Mouse (Mus musculus) retina, embryonic 14.5 days (tissue): ENCODE measurements around the gene Slc8a1.
A peak's percentile ranks its signal among the peaks of the same experiment; 100 is the strongest.

Source experiments
- DNase-seq: peaks from one replicate; pipeline ENCODE4 v3.0.0-alpha.2; 2015; ENCODE audit warnings: low spot score

The Slc8a1 gene

DNA sequence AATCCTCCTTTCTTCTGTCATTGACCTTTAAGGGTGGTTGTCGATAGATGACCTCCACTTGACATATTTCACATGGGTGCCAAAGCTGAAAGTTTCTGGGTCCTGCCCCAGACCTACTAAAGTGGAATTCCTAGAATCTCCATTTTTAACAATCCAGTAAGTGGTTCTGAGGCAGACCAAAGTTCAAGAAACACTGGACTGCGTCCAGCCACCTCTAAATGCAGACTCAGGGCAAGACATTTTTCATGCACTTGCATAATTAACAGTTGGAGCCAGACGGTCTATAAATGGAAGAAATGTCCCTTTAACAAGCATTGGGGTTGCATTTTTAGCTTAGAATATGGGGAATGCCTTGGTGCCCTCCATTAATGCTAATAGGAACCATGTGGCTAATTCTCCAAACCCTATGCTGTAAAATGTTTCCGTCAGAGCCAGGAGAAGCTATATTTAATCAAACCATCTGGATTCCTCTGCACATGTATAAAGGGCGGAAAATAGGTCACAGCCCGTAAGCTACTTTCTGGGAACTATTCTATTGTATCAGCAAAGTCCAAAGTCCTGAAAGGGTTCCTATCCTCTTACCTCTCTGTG is 224.7 kb downstream of the Slc8a1 start:
- no peak for DNase-seq

DNA sequence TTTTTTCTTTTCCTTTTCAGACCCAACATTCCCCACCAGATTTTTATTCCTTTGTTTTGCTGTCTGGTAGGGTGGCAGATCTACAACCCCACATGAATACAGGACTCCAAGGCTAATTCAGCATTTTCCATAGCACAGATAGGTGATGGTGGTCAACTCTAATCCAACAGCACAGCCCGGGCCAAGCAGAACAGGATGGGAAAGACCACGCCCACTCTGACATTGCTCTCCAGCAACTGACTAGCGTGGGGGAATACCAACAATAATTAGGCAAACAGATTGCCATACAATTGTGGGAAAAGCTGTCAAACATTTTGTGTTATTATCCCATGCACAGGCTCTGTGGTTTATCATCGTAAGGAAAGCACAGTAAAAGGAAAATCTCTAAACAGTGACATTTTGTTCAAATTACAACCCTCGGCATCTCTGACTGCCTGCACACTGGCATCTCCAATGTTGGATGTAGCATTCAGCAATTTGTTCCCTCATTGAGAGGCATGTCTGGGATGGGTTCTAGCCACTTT is 233.0 kb downstream of the Slc8a1 start:
- DNase-seq = no peak

DNA sequence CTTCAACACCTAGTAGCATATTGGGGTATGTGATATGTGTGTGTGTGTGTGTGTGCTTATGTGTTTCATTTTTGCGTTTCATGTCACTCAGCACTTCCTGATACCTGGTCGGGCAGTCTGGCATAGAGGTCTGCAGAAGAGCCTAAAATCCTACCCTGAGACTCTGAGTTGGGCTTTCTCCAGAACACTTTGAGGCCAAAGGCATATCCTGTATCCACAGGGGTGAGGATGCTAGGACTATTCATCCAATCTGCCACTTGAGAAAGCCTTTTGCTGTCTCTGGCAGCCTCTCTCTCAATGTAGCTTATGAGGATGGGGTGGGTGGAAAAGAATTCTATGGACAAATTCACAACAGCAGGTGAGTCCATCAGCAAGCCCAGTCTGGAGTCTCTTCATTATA is 234.1 kb downstream of the Slc8a1 start:
- no peak for DNase-seq

DNA sequence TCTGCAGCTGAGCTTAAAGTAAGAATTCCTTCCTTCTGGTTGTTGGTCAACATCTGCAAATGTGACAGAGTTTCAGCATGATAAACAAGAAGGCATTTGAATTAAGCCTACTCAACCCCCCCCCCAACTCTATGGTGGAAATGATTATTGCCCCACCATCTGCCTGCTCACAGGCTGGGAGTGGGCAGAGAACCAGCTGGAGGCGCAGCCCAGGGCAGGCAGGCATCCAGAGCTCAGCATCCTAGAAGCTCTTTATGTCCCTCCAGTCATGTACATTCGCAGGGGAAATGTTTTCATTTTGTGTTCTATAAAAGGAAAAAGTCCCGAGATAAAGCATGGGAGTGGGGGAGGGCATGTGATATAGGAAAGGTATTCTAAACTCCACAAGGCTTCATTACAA is 235.4 kb downstream of the Slc8a1 start:
- no peak for DNase-seq

DNA sequence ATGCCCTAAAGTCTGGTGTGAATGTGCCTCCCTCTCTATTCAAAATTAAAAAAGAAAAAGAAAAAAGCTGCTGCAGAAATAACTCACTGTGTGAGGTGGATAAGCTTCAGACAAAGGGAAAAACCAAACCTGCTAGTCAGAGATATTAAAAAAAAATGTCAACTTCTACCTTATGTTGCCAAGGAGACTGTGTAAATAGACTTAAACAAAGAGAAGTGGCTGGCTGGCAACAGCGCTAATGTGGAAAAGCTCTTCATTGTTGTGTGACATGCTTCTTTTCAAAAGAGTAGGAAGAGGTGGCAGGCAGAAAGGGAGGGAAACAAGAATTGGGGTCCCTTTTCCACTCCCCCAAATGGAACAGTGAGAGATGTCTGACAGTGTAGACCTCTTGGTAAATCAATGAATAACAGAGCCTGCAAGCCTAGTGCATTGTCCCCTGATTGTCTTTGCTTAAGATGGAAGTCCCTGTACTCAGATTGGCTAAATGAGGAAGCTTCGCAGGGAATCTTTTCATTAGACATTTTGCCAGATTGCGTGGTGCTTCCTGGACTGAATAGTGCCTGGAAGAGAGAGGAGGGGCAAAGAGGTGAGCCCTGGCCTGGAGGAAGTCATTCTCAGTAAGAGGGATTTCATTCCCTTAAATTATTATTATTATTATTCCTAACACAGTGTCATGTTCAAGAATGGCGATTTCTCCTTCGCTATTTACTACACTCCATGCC is 237.3 kb downstream of the Slc8a1 start:
- no peak for DNase-seq

DNA sequence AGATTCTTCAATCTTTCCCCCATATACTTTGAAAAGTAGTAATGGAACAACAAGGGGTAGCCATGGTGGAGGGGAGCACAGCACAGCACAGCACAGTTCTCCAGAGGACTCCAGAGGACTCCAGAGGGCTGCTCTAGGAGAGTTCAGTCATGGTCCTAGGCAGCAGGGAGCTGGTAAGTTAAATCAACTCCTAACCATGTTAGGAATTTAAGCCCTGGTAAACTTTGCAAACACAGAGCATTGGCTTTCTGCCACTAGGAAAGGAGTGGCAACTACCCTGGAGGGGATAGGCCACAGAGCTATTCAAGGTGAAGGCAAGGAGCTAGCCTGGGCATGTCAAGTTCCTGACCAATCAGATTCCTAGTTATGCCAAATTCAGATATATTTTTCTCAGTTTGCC is 240.3 kb downstream of the Slc8a1 start:
- DNase-seq = no peak

DNA sequence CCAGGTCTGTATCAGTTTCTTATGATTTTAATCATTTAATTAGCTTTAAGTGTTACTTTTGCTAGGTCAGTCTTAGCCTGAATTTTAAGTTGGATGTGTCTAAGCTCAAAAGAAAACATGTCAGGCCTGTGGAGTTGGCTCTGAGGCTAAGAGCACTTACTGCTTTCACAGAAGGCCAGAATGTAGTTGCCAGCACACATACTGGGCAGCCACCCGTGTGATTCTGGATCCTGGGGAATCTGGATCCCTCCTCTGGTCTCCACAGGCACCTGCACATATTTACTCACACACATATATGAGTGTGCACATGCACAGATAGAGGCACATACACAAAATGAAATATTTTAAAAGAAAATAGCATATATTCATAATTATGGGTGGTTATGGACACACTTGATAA is 241.6 kb downstream of the Slc8a1 start:
- DNase-seq = no peak

DNA sequence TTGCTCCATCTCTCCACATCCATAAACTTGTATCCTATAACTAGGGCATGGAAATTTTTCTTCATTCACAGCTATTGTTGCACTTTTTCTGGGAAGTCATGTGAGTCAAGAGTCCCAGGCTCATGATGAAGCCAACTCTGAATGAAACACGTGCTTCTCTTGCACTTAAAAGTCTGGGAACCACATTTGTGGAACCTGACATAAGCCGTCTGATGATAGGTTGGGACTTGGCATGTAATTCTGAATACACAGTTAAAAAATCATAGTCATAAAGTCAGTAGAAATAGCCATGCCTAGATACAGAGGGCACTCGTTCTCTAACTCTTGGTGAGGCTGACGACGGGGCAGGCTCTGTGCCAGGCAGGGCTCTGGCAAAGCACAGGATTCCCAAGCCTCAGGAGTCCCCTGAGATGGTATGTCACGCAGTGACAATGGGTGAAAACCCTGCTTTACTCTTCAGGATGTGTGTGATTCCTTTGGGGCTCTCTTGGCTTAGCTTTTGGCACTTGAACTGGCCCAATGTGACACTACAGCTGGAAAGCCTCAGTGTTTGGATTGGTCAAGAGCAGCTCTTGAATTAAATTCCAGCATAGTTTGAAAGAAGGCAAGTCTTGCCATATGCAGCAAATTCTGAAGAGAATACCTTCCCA is 245.8 kb downstream of the Slc8a1 start:
- DNase-seq = no peak

DNA sequence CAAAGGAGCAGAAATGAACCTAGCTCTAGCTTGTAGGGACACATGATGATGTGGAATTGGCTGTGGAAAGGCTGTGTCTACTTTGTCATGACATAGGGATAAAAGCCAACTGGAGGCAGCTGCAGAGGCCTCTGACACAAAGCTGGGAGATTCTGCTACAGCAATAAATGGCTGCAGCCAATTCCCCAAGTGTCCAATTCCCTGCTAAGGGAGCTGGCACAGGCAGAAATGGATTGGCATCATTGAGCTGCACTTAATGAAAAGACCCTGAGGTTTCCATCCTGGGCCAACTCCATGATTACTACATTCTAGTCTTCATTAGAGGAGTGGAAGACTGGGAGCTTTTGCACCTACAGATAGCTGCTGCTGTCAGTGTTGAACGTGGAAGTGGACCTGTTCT is 251.8 kb downstream of the Slc8a1 start:
- DNase-seq = no peak

DNA sequence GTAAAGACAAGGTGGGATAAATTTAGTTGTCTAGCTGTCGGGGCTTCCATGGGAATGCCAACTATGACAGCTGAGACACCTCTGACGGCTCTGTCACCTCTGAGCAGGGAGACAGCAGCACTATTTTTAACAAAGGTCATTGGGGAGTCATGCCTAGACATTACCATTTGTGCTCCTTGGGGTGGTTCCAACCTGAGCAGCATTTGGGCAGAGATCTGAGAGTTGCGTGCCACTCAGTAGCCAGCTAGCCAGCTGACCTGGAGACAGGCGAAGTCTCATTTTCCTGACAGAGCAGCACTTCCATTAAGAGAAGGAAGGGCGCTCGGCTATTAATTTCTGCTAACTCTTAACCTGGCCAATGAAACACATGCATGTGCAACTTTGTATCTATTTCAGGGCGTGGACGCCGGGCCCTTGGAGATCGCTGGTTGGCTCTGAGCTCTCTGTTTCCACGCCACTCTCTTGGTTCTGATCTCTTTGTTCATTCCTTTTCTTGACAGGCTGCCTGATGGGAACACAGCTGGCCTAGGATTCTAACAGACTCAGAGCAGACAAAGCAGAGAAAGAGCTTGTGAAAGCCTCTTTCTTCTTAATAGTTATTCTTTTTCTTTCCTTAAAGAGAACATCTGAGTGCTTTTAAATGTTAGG is 256.2 kb downstream of the Slc8a1 start:
- no peak for DNase-seq

DNA sequence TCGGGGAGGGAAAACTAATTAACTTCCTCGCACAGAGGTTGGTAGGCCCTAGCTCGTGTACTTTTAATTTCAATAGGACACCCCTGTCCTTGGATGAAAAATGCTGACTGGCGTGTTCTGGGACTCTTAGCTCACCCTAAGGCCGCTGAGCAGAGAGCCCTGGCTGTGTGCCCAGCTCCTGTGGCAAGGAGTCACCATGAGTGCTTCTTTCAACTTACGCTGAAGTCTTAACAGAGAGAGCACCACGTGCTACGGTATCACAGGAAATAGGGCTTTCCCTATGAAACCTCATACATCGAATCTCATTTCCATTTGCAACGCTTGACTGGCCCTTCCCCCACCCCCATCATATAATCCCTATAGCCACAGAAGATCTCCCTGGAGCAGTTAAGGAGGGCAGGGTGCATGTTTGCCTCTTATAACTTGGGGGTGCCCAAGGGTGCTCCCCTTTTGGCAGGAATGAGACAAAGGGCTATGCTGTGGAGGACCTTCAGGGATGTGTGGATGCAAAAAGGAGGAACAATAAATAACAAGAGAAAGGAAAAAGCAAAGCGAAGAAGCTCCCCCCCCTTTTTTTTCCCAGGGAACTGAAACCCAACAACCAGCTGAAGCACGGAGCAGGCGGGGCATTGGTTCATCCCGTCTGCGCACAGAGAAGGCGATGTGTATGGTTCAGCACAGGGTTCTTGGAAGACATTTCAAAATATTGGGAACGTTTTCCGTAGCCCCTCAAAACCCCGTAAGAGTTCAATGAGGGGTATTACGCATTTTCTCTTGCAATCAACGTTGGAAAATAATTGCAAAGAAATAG is 257.6 kb downstream of the Slc8a1 start:
- no peak for DNase-seq

DNA sequence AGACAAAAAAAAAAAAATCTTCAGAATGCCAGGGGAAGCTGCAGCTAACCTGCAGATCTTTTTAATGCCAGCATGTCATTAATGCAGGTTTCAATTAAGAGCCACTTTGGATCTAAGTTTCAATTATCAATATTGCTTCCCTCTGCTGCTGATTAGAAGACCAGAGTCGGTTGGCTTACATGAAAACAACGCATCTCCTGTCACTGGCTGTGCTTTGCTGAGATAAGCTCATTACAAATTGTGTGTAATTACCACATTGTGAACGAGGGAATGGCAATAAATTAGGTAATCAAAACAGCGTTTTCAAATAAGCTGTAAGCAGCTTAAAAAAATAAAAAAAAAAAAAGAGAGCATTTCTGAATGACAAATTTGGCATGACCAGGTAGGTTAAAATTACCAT is 258.4 kb downstream of the Slc8a1 start:
- no peak for DNase-seq

DNA sequence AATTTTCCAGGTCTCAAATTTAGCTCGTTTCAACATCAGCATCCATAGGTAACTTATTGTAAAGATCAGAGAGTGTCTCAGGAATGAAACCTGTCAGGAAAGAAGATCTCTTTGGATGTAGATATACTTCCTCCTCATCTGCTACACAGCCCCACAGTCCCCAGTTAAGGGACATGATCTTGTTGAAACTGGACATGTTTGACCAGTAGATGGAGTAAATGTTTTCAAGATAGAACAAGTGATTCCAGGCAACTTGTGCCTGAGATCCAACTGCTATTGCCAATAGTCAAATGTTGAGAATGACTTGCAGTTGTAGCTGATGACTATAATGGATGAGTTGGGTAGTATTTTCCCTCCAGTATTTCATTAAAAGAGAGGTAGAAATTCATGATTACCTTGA is 260.8 kb downstream of the Slc8a1 start:
- no peak for DNase-seq

DNA sequence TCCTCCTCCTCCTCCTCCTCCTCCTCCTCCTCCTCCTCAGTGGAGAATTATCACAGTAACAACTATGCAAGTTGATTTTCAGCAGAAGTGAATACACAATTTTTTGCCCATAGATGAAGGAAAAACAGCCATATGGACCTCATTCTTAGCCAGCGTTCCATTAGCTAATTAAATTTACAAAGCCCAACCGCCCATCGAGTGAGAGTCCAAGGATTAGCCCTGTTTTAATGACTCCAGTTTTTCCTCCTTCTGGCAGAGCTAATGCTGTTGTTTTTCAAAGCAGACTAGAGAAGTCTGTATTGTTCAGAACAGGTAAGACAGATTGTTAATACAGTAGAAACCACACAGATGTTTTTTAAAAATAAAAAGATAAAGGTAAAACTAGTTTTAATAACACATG is 264.8 kb downstream of the Slc8a1 start:
- DNase-seq = peak; percentile 34

DNA sequence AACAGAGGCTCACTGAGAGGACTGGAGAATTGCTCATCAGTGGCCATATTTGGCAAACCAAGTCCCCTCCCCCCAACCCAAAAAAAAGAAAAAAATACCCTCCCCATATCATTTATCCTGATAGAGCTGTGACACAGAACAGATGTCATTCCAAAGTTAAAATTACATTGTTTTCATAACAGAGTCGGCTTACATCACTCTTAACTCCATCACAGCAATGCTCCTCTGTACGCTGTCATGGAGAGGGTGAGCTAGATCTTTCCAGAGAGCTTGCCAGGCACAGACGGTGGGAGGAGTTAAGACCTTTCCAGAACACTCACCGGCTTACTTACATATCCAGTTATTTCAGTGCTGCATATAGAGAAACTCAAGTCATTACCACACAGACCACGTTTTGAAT is 269.2 kb downstream of the Slc8a1 start:
- DNase-seq = no peak

DNA sequence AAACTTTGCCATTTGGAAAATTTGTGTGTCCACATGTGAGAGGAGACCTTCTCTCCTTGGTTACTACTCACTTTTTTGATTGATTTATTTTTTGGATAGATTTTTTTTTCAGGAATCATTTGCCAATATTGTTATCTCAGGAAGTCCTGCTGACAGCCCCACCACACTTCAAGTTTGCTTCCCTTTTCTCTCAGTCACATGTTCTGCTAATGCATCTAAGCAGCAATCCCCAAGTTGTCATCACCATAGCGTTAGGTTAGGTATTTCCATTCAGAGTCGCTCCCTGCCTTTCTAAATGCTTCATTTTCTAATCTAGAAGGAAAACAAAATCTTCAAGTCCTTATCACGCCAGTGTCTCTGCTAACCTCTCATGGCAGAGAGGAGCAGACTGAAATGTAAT is 278.8 kb downstream of the Slc8a1 start:
- no peak for DNase-seq

DNA sequence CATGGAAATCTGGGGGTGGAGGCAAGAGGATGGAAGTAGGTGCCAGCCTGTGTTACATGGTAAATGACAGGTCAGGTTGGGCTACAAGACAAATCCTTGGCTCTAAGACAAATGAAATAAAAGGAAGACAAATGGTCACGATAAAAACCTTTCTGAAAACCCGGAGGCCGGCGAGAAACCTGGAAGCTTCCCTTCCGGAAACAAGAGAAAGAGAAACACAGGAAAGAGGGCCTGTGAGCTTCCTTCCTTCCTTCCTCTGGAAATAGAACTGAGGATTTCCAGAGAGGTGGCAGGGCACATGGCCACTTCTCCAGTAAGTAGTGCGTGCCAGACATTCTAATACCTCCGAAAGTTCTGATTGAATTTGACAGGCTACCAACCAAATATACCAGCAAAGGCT is 282.2 kb downstream of the Slc8a1 start:
- no peak for DNase-seq

DNA sequence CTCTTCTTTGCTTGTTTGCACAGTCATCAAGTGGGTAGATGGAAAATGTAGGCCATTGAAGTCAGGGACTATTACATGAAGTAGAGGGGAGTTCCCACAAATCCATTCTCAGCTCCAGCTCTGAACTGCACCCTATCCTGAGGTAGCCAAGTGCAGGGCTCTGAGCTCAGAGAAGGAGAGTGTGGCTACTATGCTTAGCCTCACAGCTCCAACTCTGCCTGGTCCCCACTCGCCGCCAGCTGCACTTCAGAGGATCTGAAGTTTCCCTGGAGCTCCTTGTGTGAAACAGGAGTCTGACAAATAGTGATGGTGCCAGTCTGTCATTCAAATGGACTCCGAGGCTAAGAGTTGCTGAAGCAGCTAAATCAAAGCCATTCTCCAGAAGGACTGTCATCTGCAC is 282.9 kb downstream of the Slc8a1 start:
- DNase-seq = no peak

DNA sequence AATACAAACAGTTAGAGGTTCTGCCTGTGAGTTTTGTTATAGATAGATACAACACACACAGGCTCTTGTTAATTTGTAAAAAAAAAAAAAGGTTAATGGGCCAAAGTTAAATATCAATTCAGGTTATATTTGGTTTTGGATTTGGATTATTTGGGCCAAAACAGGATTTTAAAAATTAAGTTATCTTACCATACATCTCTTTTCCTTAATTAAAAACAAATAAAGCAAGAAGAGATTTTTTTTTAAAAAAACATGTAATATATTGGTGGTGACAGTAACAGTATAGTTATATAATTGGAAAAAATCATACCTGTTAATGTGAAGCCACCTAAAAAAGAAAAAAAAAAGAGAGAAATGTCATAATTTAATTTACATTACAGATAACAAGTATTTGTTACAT is 296.7 kb downstream of the Slc8a1 start, which contains the start of gene Gm11096:
Gm11096 (plus strand) TSS at position 301 of the 400 bp plus-strand sequence.
- DNase-seq = no peak

DNA sequence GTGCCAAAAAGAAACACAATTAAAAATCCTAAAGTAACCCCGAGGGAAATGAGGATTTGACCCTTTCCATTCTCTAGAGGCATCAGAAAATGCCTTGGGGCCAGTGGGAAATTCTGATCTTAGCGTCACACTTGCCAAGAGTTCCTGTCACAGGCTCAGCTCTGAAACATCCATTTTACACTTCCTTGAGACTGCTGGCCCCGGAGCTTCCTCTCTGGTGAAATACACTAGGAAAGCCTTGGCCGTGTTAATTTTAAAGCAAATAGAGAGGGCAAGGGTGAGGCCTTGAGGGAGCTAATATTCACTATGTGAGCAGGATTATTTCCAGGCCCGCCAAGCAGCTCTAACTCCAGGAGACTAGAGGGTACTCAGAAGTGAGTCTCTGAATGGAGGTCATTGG is 305.0 kb downstream of the Slc8a1 start:
- DNase-seq = no peak

DNA sequence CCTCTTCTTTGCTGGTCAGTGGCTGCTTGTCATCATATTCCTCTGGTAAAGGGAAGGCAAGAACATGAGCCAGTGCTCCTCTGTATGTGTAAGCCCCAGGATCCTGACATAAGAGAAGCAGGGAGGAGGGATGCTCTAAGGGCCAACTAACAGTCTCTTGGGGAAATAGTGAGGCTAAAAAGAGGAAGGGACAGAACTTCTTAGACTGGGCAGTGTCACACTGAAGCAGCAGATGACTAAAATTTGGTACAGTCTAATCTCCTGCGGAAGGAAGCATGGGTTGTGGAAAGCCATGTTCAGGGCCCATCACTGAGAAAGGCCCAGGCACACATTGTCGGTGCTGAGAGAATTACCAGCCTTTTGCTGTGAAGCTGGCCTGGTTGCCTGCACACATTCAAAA is 305.4 kb downstream of the Slc8a1 start:
- DNase-seq = no peak

DNA sequence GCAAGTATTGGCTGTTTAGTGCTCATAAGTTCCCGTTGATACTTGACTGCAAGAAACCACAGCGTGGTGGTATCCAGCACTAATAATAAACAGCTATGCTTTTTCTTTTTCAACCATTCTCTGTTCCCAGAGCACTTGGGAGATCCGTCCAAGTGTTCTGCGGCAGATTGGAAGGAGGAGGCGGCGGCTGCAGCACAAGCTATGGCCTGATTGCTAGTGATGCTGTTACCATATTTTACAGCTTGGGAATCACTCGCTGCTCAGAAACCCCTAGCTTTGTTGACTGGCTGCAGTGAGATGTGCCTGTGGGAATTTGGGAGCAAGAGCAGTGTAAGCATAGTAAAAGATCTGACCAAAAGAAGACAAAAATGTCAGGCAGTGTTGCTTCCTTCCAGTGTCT is 310.9 kb downstream of the Slc8a1 start:
- no peak for DNase-seq
